Mouse (Mus musculus) liver, embryonic 14.5 days (tissue): Measurements from ENCODE around the gene Pigf. TPM values are rescaled to one million over a fixed set of nuclear protein-coding genes. Genes with fewer than 3 reads are reported as not detected.
A peak's percentile ranks its signal among the peaks of the same experiment; 100 is the strongest.

Experiments
- ATAC-seq: fragments of 200-750 bp; cut with Nextera tagmentation; 2 replicates; pipeline ENCODE4 v1.8.0; 2017; ENCODE audit warnings: moderate number of reproducible peaks, mild to moderate bottlenecking, moderate library complexity; ENCODE audit not compliant: insufficient read depth
- DNase-seq, 3 experiments: peaks; one replicate each; pipeline ENCODE4 v3.0.0-alpha.2; 2012 to 2013; ENCODE audit warnings: low read depth in 3 of 3, low spot score in 3 of 3
- H3K27ac ChIP-seq: fragments of 300-500 bp; sonication (generic); 2 replicates; pipeline ENCODE4 v1.5.1; 2014; ENCODE audit warnings: moderate library complexity, mild to moderate bottlenecking, control low read depth, inconsistent platforms
- H3K27me3 ChIP-seq: fragments of 300-500 bp; sonication (generic); 2 replicates; pipeline ENCODE4 v1.6.1; 2014; ENCODE audit warnings: mild to moderate bottlenecking, low read length, moderate library complexity; ENCODE audit not compliant: control insufficient read depth, insufficient read depth
- H3K36me3 ChIP-seq: fragments of 300-500 bp; sonication (generic); replicated peaks from 2 replicates; pipeline ENCODE4 v1.6.1; 2014; ENCODE audit warnings: low read depth; ENCODE audit not compliant: control insufficient read depth, insufficient read depth
- H3K4me1 ChIP-seq, 2 experiments: fragments of 200-500 bp in 1 of 2; fragments of 300-500 bp in 1 of 2; sonication (generic) in 1 of 2; replicated peaks; 2 replicates each; pipeline ENCODE4 v1.6.1; 2012 to 2014; ENCODE audit warnings: antibody characterized with exemption in 1 of 2, inconsistent platforms in 1 of 2, low read length in 1 of 2; ENCODE audit not compliant: control insufficient read depth in 2 of 2, insufficient read depth in 2 of 2
- H3K4me2 ChIP-seq: fragments of 300-500 bp; sonication (generic); 2 replicates; pipeline ENCODE4 v1.6.1; 2014; ENCODE audit warnings: low read depth, mild to moderate bottlenecking, control low read depth, moderate library complexity
- H3K4me3 ChIP-seq, 2 experiments: fragments of 200-500 bp in 1 of 2; fragments of 300-500 bp in 1 of 2; sonication (generic) in 1 of 2; 2 replicates each; pipeline ENCODE4 v1.5.1; 2012 to 2014; ENCODE audit warnings: low read depth in 2 of 2, low read length in 2 of 2, mild to moderate bottlenecking in 2 of 2, control low read depth in 1 of 2, inconsistent platforms in 1 of 2, moderate library complexity in 1 of 2; ENCODE audit not compliant: insufficient read depth in 1 of 2
- H3K9ac ChIP-seq: fragments of 300-500 bp; sonication (generic); replicated peaks from 2 replicates; pipeline ENCODE4 v1.6.1; 2014; ENCODE audit warnings: mild to moderate bottlenecking, control low read depth, moderate library complexity
- H3K9me3 ChIP-seq: fragments of 300-500 bp; sonication (generic); 2 replicates; pipeline ENCODE4 v1.6.1; 2016; ENCODE audit warnings: low read length, mixed read lengths; ENCODE audit not compliant: control insufficient read depth
- CTCF ChIP-seq: IDR thresholded peaks from 2 replicates; pipeline ENCODE4 v1.5.1; 2016; ENCODE audit warnings: antibody characterized with exemption, low read depth, control low read depth
- EP300 ChIP-seq: IDR thresholded peaks from 2 replicates; pipeline ENCODE4 v1.6.1; 2016; ENCODE audit warnings: antibody characterized with exemption, low read depth
- WGBS: fragments of 180-500 bp; shearing (Covaris S2); extraction: QIAGEN DNeasy Blood & Tissue Kit; methylation state at CpG from one replicate; pipeline ENCODE4 v1.1.7; 2014; ENCODE audit not compliant: insufficient replicate concordance; 5-methylcytosine and 5-hydroxymethylcytosine counted together
- polyA plus RNA-seq, 2 experiments: library from polyadenylated mRNA; depleted of rRNA in 1 of 2; stranded (reverse) in 1 of 2; unstranded in 1 of 2; fragments of >200 nt; fragmentation: Nextera tagmentation in 1 of 2; extraction: Ambion mirVana in 1 of 2; gene quantifications; 2 replicates each; pipeline versions ENCODE4 v1.2.1 to v1.2.3; 2012 to 2014

The Pigf gene
- polyA plus RNA-seq, 2 experiments: 8.7 to 14.6 TPM

DNA sequence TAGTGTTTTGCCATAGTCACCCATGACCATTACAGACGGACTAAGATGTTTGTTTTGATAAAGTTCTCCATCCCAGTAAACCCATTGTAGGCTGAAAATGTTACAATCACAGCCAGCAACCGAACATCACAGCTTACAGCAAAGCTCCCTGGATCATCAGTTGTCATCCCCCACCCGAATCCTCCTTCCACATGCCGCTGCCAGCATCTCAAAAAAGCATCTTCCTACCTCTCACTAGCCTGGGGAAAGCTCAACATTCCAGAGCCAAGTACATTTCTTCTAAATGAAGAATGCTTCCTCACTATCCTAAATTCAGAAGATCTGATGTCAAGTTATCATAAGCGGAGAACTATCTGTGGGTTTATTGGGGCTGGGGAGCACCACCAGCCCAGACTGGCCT is 13.3 kb upstream of the Pigf start:
- H3K27ac ChIP-seq: no peak overlapping the region
- WGBS: 77% methylated on average over 5 of the region's 5 CpGs

DNA sequence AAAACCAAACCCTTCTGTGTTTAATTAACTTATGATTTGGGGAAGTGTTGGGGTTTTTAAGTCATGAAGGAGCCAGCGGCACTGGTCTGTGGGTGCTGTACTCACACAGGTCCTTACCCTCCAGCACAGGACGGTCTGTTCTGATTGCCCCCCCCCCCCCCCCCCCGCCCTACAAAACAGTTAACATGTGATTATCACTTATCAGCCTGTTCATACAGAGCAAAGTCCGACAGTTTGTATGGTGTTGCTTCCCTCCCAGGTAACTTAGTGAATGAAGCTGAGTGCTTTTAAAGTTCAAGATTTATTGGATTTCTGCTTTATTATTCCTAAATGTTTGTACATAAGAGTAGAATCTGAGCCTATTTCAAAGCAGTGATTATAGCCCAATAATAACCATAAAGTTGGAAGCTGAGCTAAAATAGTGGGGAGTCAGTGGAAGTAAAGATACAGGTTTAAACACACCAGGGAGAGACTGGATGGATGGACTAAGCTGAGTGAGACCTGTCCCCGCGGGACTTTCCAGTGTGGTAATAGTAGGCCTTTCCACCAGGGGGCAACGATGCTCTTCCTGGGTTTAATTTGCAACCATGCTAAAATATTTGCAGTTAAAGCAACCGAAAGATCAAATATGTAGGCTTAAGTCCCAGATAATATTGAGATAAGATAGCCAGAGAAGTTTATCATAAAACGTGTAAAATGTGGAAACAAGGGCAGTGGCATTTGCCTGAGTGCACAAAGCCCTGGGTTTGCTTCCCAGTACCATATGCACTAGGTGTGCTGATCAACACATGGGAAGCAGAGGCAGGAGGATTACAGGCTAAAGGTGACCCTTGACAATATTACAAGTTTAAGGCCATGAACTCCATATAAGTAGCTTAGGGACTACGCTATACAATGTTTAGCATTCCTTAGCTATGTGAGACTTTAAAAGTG is 11.2 kb upstream of the Pigf start:
- no peak overlapping the region for H3K27ac ChIP-seq
- H3K27me3 ChIP-seq: no peaks in the 10 kb centered on the region
- TF ChIP-seq EP300: no peak
- peak; percentile 64 for TF ChIP-seq CTCF
- H3K4me3 ChIP-seq: no peak overlapping the region
- no peak overlapping the region for H3K4me2 ChIP-seq
- DNase-seq: peak in 2 of 3 experiments; percentile 12 to 20
- 50% methylated on average over 10 of the region's 10 CpGs for WGBS
- no peaks in the 10 kb centered on the region for H3K9me3 ChIP-seq
- no peaks in the 10 kb centered on the region for H3K4me1 ChIP-seq
- H3K36me3 ChIP-seq: peaks cover 5% of the 10 kb centered on the region
- no peak for ATAC-seq
- H3K9ac ChIP-seq: no peak overlapping the region

More for the DNA sequence above, 13.3 kb upstream of the Pigf start:
- DNase-seq: no peak
- H3K4me3 ChIP-seq: no peak overlapping the region
- no peak overlapping the region for H3K9ac ChIP-seq
- H3K4me1 ChIP-seq: no peaks in the 10 kb centered on the region
- H3K4me2 ChIP-seq: no peak overlapping the region
- ATAC-seq: no peak
- H3K36me3 ChIP-seq: peaks cover 5% of the 10 kb centered on the region
- no peak for TF ChIP-seq EP300
- no peak for TF ChIP-seq CTCF
- no peaks in the 10 kb centered on the region for H3K9me3 ChIP-seq
- no peaks in the 10 kb centered on the region for H3K27me3 ChIP-seq

DNA sequence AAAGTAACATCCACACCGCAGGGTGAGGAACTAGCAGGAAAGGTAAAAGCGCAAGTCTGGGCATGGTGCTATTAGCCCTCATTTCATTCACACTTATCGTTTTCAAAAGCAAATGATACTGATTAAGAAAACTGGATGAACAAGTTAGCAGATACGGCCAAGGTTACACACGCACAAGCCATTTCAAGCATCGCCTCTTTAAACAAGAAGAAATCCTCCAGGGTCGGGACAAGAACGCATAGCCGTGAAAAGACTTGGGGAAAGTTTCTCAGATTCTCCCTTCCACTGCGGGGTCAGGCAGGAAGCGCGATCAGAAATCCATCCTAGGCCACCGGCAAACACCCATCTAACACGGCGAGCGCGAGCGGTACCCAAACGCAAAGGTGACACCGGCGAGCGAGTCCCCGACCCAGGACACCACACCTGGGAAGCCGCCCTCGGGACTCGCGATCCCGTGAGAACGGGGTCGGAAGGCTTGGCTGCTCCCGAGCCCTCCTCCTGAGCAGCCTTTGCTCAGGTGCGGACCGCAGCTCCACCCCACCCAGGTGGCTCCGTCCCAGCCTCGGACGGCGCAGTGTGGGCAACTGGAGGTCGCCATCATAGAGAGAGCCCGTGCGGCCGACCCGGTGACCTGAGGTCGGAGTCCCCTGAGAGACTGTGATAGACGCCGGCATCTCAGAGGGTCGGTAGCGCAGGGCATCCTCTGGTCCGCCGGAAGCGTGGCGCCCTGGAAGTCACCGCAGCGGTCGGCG is 539 bp downstream of the Pigf start:
- WGBS: under 1% methylated on average over 55 of the region's 55 CpGs
- DNase-seq: peak in 2 of 3 experiments; percentile 4 to 6
- H3K27ac ChIP-seq: no peak overlapping the region
- no peaks in the 10 kb centered on the region for H3K27me3 ChIP-seq
- TF ChIP-seq EP300: no peak
- no peak for TF ChIP-seq CTCF
- peaks cover 6 to 15% of the 10 kb centered on the region in 2 experiments for H3K4me1 ChIP-seq
- peak overlapping the region; percentile 84 to 89 for H3K4me3 ChIP-seq
- no peaks in the 10 kb centered on the region for H3K36me3 ChIP-seq
- H3K9ac ChIP-seq: peak overlapping the region; percentile 52
- H3K4me2 ChIP-seq: peak overlapping the region; percentile 82
- H3K9me3 ChIP-seq: no peaks in the 10 kb centered on the region
- peak; percentile 57 for ATAC-seq

DNA sequence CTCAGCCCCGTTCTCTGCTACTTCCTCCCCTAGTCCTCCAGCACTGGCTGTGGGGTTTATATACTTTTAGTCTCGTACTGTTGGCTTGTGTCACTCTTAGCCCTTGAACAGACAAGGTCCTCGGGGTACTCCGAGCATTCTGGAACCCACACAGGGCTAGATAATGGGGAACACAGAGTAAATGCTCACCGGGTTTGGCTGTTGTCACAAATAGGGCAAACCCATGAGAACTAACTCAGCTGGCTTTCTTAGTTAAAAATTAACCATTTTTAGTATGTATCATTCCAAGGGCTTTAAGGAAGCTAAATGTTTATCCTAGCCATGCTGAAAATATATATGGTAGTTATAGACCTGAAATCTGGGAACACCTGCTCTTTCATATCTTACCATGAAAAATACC is 5.5 kb downstream of the Pigf start:
- 73% methylated on average over 5 of the region's 5 CpGs for WGBS
- H3K27ac ChIP-seq: no peak overlapping the region
- no peak for ATAC-seq
- peaks cover 3 to 5% of the 10 kb centered on the region in 2 experiments; a peak in 3 of 4 replicates for H3K4me1 ChIP-seq
- TF ChIP-seq CTCF (no peak), EP300 (no peak)
- H3K4me2 ChIP-seq: no peak overlapping the region
- no peaks in the 10 kb centered on the region for H3K27me3 ChIP-seq
- no peaks in the 10 kb centered on the region for H3K36me3 ChIP-seq
- no peak for DNase-seq
- H3K9me3 ChIP-seq: no peaks in the 10 kb centered on the region
- H3K4me3 ChIP-seq: no peak overlapping the region
- H3K9ac ChIP-seq: no peak overlapping the region
